Mouse (Mus musculus) gastrocnemius, postnatal 14 days (tissue): Measurements from ENCODE around the gene Zfp759. TPM values are rescaled to one million over a fixed set of nuclear protein-coding genes. Genes with fewer than 3 reads are reported as not detected.
"Not testable (repeated sequence)": the region's sequence is repeated elsewhere in the genome, so short reads cannot be mapped to it uniquely, and the experiment has no call there.

Source experiments
- DNase-seq: peaks from one replicate; pipeline ENCODE4 v3.0.0; 2021; ENCODE audit warnings: mixed read lengths
- intact Hi-C: fragments of 180-260 bp; cut with DNase I; formaldehyde crosslinking; loops from one replicate; pipeline ENCODE4 v1.15.1; 2025; ENCODE audit warnings: low total_unique reads
- long read RNA-seq, 2 experiments: library from polyadenylated mRNA; stranded (forward); transcript quantifications; one replicate each; pipeline ENCODE4 v2.0.0; 2021
- total RNA-seq, 2 experiments: library from RNA; stranded (reverse); gene quantifications; 2 replicates each; pipeline ENCODE4 v1.2.3; 2021

Gene Zfp759
- 1 to 10 TPM; 3.2 to 3.3 TPM for total RNA-seq
- long read RNA-seq, experiment 1 = 0 reads
- long read RNA-seq, experiment 2, partial matches to known transcripts = 0 of 2 reads
- long read RNA-seq, experiment 2, other reads (novel, unspliced or antisense) = 1 of 2 reads

- DNase-seq, intact Hi-C loops: not testable (repeated sequence)
Observed at GRCm38 (mm10) chr13:67121360-67121759, at the start of gene Zfp759. Gene Zfp759, plus strand, starts transcription at chr13:67121660.

GRCm38 (mm10) chr13:67072786-67073185 lies 48.7 kb upstream of the Zfp759 start:
- DNase-seq = no peak
- intact Hi-C loops = no loop called here

- intact Hi-C loops = no loop called here
- no peak for DNase-seq
Observed at GRCm38 (mm10) chr13:67077244-67077643, 44.2 kb upstream of the Zfp759 start.

GRCm38 (mm10) chr13:67081142-67081713 lies 40.2 kb upstream of the Zfp759 start:
- DNase-seq = peak; percentile 79
- intact Hi-C loops = no loop called here

- no peak for DNase-seq
- intact Hi-C loops = no loop called here
Observed at GRCm38 (mm10) chr13:67081946-67082345, 39.5 kb upstream of the Zfp759 start.

GRCm38 (mm10) chr13:67090154-67090553 lies 31.3 kb upstream of the Zfp759 start:
- intact Hi-C loops = no loop called here
- no peak for DNase-seq

GRCm38 (mm10) chr13:67097876-67098275 lies 23.6 kb upstream of the Zfp759 start, which contains the start of gene Zfp708:
Gene Zfp708, minus strand, starts transcription at chr13:67097976.
- no peak for DNase-seq
- intact Hi-C loops = no loop called here

GRCm38 (mm10) chr13:67107681-67108080 lies 13.8 kb upstream of the Zfp759 start:
- DNase-seq = no peak
- intact Hi-C loops = no loop called here

- DNase-seq = peak; percentile 82
- intact Hi-C loops = no loop called here
Observed at GRCm38 (mm10) chr13:67108194-67108820, 13.2 kb upstream of the Zfp759 start, which contains the start of gene Gm28557. Gene Gm28557, minus strand, starts transcription at chr13:67108604.

GRCm38 (mm10) chr13:67108821-67109206 lies 12.6 kb upstream of the Zfp759 start:
- intact Hi-C loops = no loop called here
- no peak for DNase-seq

- DNase-seq = no peak
- intact Hi-C loops = no loop called here
Observed at GRCm38 (mm10) chr13:67112096-67112495, 9.4 kb upstream of the Zfp759 start.

GRCm38 (mm10) chr13:67113287-67113686 lies 8.2 kb upstream of the Zfp759 start:
- DNase-seq = no peak
- intact Hi-C loops = no loop called here

- intact Hi-C loops, DNase-seq: not testable (repeated sequence)
Observed at GRCm38 (mm10) chr13:67116163-67116562, 5.3 kb upstream of the Zfp759 start, which contains the start of gene Rslcan18. Gene Rslcan18, minus strand, starts transcription at chr13:67116263.

- intact Hi-C loops = no loop called here
Observed at GRCm38 (mm10) chr13:67124460-67124859, 3.0 kb downstream of the Zfp759 start.

GRCm38 (mm10) chr13:67127507-67127906 lies 6.0 kb downstream of the Zfp759 start:
- intact Hi-C loops, DNase-seq: not testable (repeated sequence)

More at GRCm38 (mm10) chr13:67124460-67124859, 3.0 kb downstream of the Zfp759 start:
- DNase-seq = no peak

- peak; percentile 69 for DNase-seq
- intact Hi-C loops = no loop called here
Observed at GRCm38 (mm10) chr13:67128038-67128721, 6.7 kb downstream of the Zfp759 start.

GRCm38 (mm10) chr13:67166122-67166521 lies 44.7 kb downstream of the Zfp759 start:
- DNase-seq, intact Hi-C loops: not testable (repeated sequence)

- DNase-seq = peak; percentile 59
- intact Hi-C loops = not testable (repeated sequence)
Observed at GRCm38 (mm10) chr13:67172991-67173722, 51.7 kb downstream of the Zfp759 start, which contains the start of gene Rsl1. Gene Rsl1, plus strand, starts transcription at chr13:67173182.

GRCm38 (mm10) chr13:67173723-67174055 lies 52.2 kb downstream of the Zfp759 start:
- DNase-seq = no peak
- intact Hi-C loops = no loop called here
